Comparison of ENCODE assay signal across 8 mouse cellular contexts in genomic region chr5:146420081-146420480, GRCm38 (mm10). TPM values are rescaled to one million over a fixed set of nuclear protein-coding genes. Genes with fewer than 3 reads are reported as not detected.
DNase-seq lines count a peak whose midpoint lies in the region; ATAC-seq and TF ChIP-seq lines count a peak whose summit lies in the region.

No protein-coding gene starts in this region.

- no peak for ATAC-seq in Patski
- ATAC-seq in common myeloid progenitor, adult 5-6 weeks (replicated peaks; ENCODE audit: low read depth, poor library complexity, severe bottlenecking), result peak; percentile 79
- no peak for ATAC-seq in neural tube, embryonic 11.5 days (ENCODE audit: insufficient read depth, low FRiP score, low TSS enrichment)

- no peaks in the 10 kb centered on the region for H3K27me3 ChIP-seq in Patski
- no peaks in the 10 kb centered on the region for H3K27me3 ChIP-seq in neural tube, embryonic 11.5 days (ENCODE audit: control insufficient read depth, insufficient read depth, low read length)

- POLR2A ChIA-PET in Patski (lab: Charles Lee), result no interaction called here

- 86% methylated on average over 1 of the region's 1 CpGs for WGBS in neural tube, embryonic 11.5 days

- no peak overlapping the region for H3K9ac ChIP-seq in neural tube, embryonic 11.5 days (ENCODE audit: low read length)

- no peak overlapping the region for H3K4me3 ChIP-seq in layer of hippocampus, adult 2 months
- H3K4me3 ChIP-seq in neural tube, embryonic 11.5 days (ENCODE audit: low read depth, low read length), result no peak overlapping the region

- DNase-seq in layer of hippocampus, adult 2 months (ENCODE audit: low spot score in 2 of 2), result peak in 1 of 2 experiments; percentile 9
- DNase-seq in layer of hippocampus, adult 8-10 months (ENCODE audit: low spot score in 2 of 2), result no peak
- no peak for DNase-seq in Patski (ENCODE audit: low read depth, low spot score)
- DNase-seq in kidney, postnatal 36 days, result peak; percentile 17 to 73
- DNase-seq in neural tube, embryonic 11.5 days (ENCODE audit: low spot score), result peak; percentile 33
- DNase-seq in right cerebral cortex, postnatal 36 days (ENCODE audit: low spot score in 2 of 2), result no peak
- no peak for DNase-seq in right cerebral cortex, postnatal 10 days (ENCODE audit: low spot score in 2 of 2)

- in situ Hi-C loops in Patski (cut with MboI; ENCODE audit: low pct_unique_long_range_greater_than_20kb), result no loop called here

- peak; percentile 82 for TF ChIP-seq CTCF in layer of hippocampus, adult 2 months (conservative IDR thresholded peaks at IDR 0.05)
- peak; percentile 88 for TF ChIP-seq CTCF in Patski (IDR thresholded peaks at IDR 0.05)

- no peaks in the 10 kb centered on the region for H3K4me1 ChIP-seq in neural tube, embryonic 11.5 days (ENCODE audit: control insufficient read depth, insufficient read depth, low read length)

- H3K9me3 ChIP-seq in neural tube, embryonic 11.5 days (ENCODE audit: control insufficient read depth, low read length), result no peaks in the 10 kb centered on the region

- H3K36me3 ChIP-seq in neural tube, embryonic 11.5 days (ENCODE audit: control insufficient read depth, insufficient read depth, low read length), result no peaks in the 10 kb centered on the region

- no peak overlapping the region for H3K4me2 ChIP-seq in neural tube, embryonic 11.5 days (ENCODE audit: low read depth)

- peak overlapping the region; percentile 91; the same call in 1 of the 2 replicates for H3K27ac ChIP-seq in layer of hippocampus, adult 2 months
- no peak overlapping the region for H3K27ac ChIP-seq in neural tube, embryonic 11.5 days (ENCODE audit: low read depth, low read length)

- CTCF ChIA-PET in Patski (lab: Charles Lee), result interaction anchor here (0.7 to 2.4 kb wide), 7 partner anchors 9 to 38 kb away, joined by 3 to 8 read pairs (median 3); no protein-coding TSS in a partner anchor

RNA-seq across cellular contexts. Expression of gene Wasf3, which starts 35.3 kb away (rescaled TPM):
- total RNA-seq in layer of hippocampus, adult 2 months (2021), result 100 to 1,000 TPM; 103 to 107 TPM
- 100 to 1,000 TPM in 1 of 4 experiments, 10 to 100 TPM in 3; 92.2 to 101 (median 96.8) TPM for total RNA-seq in layer of hippocampus, adult 8-10 months (2022)
- polyA plus RNA-seq in Patski (2021), result 19.0 TPM
- not detected in 2 replicates for total RNA-seq in common myeloid progenitor, adult 5-6 weeks (2017)
- 6.4 and 6.6 TPM in 2 replicates for polyA plus RNA-seq in neural tube, embryonic 11.5 days (2014; fragmentation: Nextera tagmentation; extraction: Ambion mirVana)

Comparison
In these comparisons a context has a peak if more than half of its experiments do, and no peak if none do; other contexts are left out.
1. DNase-seq: peak in kidney, postnatal 36 days (2 of 2) and neural tube, embryonic 11.5 days (single experiment); none in layer of hippocampus, adult 8-10 months (0 of 2), Patski (single experiment), right cerebral cortex, postnatal 36 days (0 of 2) and right cerebral cortex, postnatal 10 days (0 of 2).
2. RNA of gene Wasf3, which starts 35.3 kb away (total RNA-seq): 103 to 107 TPM in layer of hippocampus, adult 2 months and 92.2 to 101 TPM in layer of hippocampus, adult 8-10 months; not detected in common myeloid progenitor, adult 5-6 weeks; every median in the first group is over 10 times any median in the second.